Mouse (Mus musculus) gastrocnemius, postnatal 36 days (tissue): ENCODE results near the gene Amelx. TPM values are rescaled to one million over a fixed set of nuclear protein-coding genes. Genes with fewer than 3 reads are reported as not detected.

ENCODE experiments used
- DNase-seq, 2 experiments: peaks; one replicate each; pipeline ENCODE4 v3.0.0; 2022
- intact Hi-C: fragments of 180-260 bp; cut with DNase I; formaldehyde crosslinking; loops from one replicate; pipeline ENCODE4 v1.15.1; 2025
- long read RNA-seq, 2 experiments: library from polyadenylated mRNA; stranded (forward); transcript quantifications; one replicate each; pipeline ENCODE4 v2.0.0; 2021
- total RNA-seq, 2 experiments: library from RNA; stranded (reverse); gene quantifications; 2 replicates each; pipeline ENCODE4 v1.2.3; 2021

Amelx gene
- not detected for total RNA-seq
- long read RNA-seq, experiment 1 = 0 reads
- long read RNA-seq, experiment 2, partial matches to known transcripts = 0 of 1 reads
- long read RNA-seq, experiment 2, other reads (novel, unspliced or antisense) = 1 of 1 reads

- DNase-seq = no peak
- intact Hi-C loops = no loop called here
These were observed at the start of gene Amelx for GRCm38 (mm10) chrX:169187100-169187499. Amelx (minus strand) TSS chrX:169187200.

GRCm38 (mm10) chrX:169222357-169223062 lies 35.5 kb upstream of the Amelx start:
- intact Hi-C loops = no loop called here

GRCm38 (mm10) chrX:169220064-169220463 lies 33.1 kb upstream of the Amelx start:
- DNase-seq = no peak
- intact Hi-C loops = no loop called here

More at GRCm38 (mm10) chrX:169222357-169223062, 35.5 kb upstream of the Amelx start:
- no peak for DNase-seq

GRCm38 (mm10) chrX:169210019-169210418 lies 23.0 kb upstream of the Amelx start:
- intact Hi-C loops = no loop called here
- DNase-seq = no peak

GRCm38 (mm10) chrX:169178634-169179033 lies 8.4 kb downstream of the Amelx start:
- intact Hi-C loops = no loop called here
- no peak for DNase-seq

- intact Hi-C loops = no loop called here
- DNase-seq = peak in 1 of 2 experiments; percentile 22
These were observed 13.2 kb downstream of the Amelx start for GRCm38 (mm10) chrX:169173796-169174195.

- no peak for DNase-seq
- intact Hi-C loops = loop anchor here (1.0 kb wide), 1 partner anchor 18 kb away; no protein-coding TSS in a partner anchor
These were observed 16.0 kb downstream of the Amelx start for GRCm38 (mm10) chrX:169170981-169171380.

DNA sequence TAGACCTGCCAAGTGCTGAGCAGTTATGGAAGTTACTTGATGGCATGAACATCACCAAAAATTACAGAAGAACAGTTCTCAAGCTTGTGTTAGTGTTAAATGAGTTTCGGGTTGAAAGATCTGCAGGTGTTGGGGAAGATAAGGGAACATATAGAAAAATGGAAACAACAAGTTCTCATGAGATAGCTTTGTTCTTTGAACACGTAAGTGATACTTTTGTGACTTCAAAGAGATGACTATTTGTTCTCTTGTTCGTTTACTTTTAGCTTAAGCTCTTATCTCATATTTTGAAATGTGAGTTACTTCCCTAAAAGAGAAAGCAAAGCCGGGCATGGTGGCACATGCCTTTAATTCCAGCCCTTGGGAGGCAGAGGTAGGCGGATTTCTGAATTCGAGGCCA lies 28.6 kb downstream of the Amelx start:
- DNase-seq = no peak
- intact Hi-C loops = no loop called here

DNA sequence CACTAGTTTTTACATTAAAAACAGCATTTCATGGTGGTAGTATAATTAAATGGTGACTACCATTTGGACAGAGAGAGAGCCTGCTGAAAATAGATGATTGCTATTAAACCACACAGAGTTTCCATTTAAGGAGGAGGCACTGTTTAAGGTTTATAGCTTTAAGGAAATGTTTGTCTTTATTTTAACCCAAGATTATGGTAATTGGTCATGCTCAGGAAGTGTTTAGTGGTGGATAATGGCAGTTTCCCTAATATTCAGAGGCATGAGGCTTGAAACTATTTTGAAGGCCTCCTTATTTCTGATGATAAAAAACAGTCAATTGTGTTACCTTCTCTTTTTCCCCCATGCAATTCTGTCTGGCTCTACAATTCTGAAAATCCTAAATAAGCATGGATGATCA lies 33.2 kb downstream of the Amelx start:
- intact Hi-C loops = loop anchor here (1.0 kb wide), 1 partner anchor 17 kb away; no protein-coding TSS in a partner anchor
- no peak for DNase-seq

DNA sequence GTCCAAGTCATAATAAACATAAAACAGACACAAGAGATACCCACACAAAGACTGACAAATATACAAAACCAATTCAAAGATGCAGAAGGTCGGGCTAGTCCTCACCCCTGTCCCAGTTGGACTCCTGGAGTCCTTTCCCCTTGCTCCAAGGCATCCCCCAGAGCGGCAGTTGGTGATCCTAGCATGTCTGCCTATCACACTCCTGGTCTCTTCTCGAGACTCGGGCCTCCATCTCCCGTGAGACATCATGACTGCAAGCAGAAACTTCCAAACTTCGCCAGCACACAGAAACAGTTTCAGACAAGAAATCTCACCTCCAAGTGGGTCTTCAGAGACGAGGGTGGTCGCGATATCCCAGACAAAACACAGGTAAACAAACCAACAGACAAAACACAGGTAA lies 46.5 kb downstream of the Amelx start:
- DNase-seq = no peak
- intact Hi-C loops = no loop called here

DNA sequence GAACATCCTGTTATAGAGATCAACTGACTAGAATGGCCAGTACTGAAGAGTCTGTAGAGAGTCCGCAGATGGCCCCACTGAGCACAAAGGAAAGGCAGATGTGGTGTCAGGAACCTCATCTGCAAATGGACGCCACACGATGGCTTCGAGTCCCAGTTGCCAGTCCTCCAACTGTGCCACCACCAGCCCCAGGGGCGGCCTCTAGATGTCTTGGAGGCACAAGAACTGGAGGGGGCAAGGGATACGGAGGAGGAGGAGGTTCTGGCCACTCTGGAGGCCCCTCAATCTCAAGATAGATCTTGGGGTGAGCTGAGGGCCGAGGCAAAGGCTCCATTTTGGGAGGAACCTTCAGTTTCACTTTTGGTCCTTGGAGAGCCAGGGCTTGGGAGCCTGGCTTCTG lies 47.2 kb downstream of the Amelx start:
- intact Hi-C loops = no loop called here
- no peak for DNase-seq

Other genes with a start within 250 kb of the Amelx start
- gene Hccs, start 133.2 kb upstream of the Amelx start, total RNA-seq = 10 to 100 TPM; 24.9 to 30.2 TPM